Mouse (Mus musculus) C2C12 (cell line): ENCODE results near the gene Gpr4.

Source experiments
- CEBPB ChIP-seq: IDR thresholded peaks from one replicate; pipeline ENCODE4 v1.6.1; 2011; ENCODE audit warnings: low read depth, mild to moderate bottlenecking, control low read depth, moderate library complexity
- CTCF ChIP-seq: IDR thresholded peaks from one replicate; pipeline ENCODE4 v1.5.1; 2011; ENCODE audit not compliant: control insufficient read depth, insufficient read depth, insufficient read length
- MYOD1 ChIP-seq: IDR thresholded peaks from one replicate; pipeline ENCODE4 v1.6.1; 2011; ENCODE audit warnings: low read depth; ENCODE audit not compliant: control insufficient read depth, insufficient read length
- USF1 ChIP-seq: IDR thresholded peaks from one replicate; pipeline ENCODE4 v1.6.1; 2011; ENCODE audit warnings: low read depth, mild to moderate bottlenecking, control low read depth, moderate library complexity

DNA sequence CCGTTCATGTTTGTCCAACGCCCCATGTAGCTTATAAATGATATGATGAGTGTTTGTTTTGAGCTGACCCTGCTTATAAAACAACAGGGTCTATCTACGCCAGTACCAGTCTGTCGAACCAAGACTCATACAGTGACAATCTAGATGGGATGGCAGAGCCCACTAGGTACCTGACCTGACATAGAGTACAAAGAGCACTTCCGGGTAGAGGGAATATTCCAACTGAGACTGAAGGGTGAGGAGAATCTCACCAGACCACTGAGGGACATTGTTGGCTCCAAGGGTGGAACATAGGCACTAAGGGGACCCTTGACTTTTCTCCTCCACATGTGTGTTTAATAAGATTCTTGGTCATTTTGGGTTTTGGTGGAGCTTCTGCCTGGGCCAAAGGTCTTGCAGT lies 17.1 kb downstream of the Gpr4 start:
- TF ChIP-seq CTCF: no peak
- TF ChIP-seq USF1: no peak
- no peak for TF ChIP-seq CEBPB
- no peak for TF ChIP-seq MYOD1
